Mouse (Mus musculus) kidney, embryonic 15.5 days (tissue): ENCODE results near the gene Gstp3. TPM values are rescaled to one million over a fixed set of nuclear protein-coding genes. Genes with fewer than 3 reads are reported as not detected.

Source experiments
- ATAC-seq: fragments of 200-750 bp; cut with Nextera tagmentation; replicated peaks from 2 replicates; pipeline ENCODE4 v1.8.0; 2017; ENCODE audit warnings: moderate TSS enrichment; ENCODE audit not compliant: low FRiP score
- H3K27ac ChIP-seq: fragments of 300-500 bp; sonication (generic); 2 replicates; pipeline ENCODE4 v1.5.1; 2015; ENCODE audit warnings: mild to moderate bottlenecking, inconsistent platforms
- H3K27me3 ChIP-seq: fragments of 300-500 bp; sonication (generic); 2 replicates; pipeline ENCODE4 v1.6.1; 2015; ENCODE audit warnings: inconsistent platforms
- H3K36me3 ChIP-seq: fragments of 300-500 bp; sonication (generic); 2 replicates; pipeline ENCODE4 v1.6.1; 2015; ENCODE audit warnings: inconsistent platforms
- H3K4me1 ChIP-seq: fragments of 300-500 bp; sonication (generic); 2 replicates; pipeline ENCODE4 v1.6.1; 2015; ENCODE audit warnings: inconsistent platforms
- H3K4me2 ChIP-seq: fragments of 300-500 bp; sonication (generic); 2 replicates; pipeline ENCODE4 v1.6.1; 2015; ENCODE audit warnings: moderate library complexity, mild to moderate bottlenecking, inconsistent platforms
- H3K4me3 ChIP-seq: fragments of 300-500 bp; sonication (generic); replicated peaks from 2 replicates; pipeline ENCODE4 v1.5.1; 2015; ENCODE audit warnings: mild to moderate bottlenecking, inconsistent platforms
- H3K9ac ChIP-seq: fragments of 300-500 bp; sonication (generic); 2 replicates; pipeline ENCODE4 v1.6.1; 2015; ENCODE audit warnings: mild to moderate bottlenecking, inconsistent platforms
- H3K9me3 ChIP-seq: fragments of 300-500 bp; sonication (generic); replicated peaks from 2 replicates; pipeline ENCODE4 v1.6.1; 2016; ENCODE audit warnings: inconsistent platforms
- WGBS: fragments of 180-500 bp; shearing (Covaris S2); methylation state at CpG from one replicate; pipeline ENCODE4 v1.1.7; 2015; ENCODE audit warnings: mixed read lengths; 5-methylcytosine and 5-hydroxymethylcytosine counted together
- polyA plus RNA-seq: library from polyadenylated mRNA; unstranded; fragments of >200 nt; fragmentation: Nextera tagmentation; extraction: Ambion mirVana; gene quantifications from 2 replicates; pipeline ENCODE4 v1.2.1, GENCODE M21; 2015

Gene Gstp3
- polyA plus RNA-seq, 1 experiment from 2014 or later = 1.4 TPM

- no peak for ATAC-seq
- 0 out of 2 replicates have a peak, but pooled peaks cover 3% of the 10 kb centered on the region for H3K36me3 ChIP-seq
- WGBS = 14% methylated on average over 9 of the region's 9 CpGs
- H3K4me3 ChIP-seq = peak overlapping the region; percentile 65
- H3K27ac ChIP-seq = peak overlapping the region; percentile 14
- peak overlapping the region; percentile 81 for H3K4me2 ChIP-seq
- no peaks in the 10 kb centered on the region for H3K9me3 ChIP-seq
- peaks cover 34% of the 10 kb centered on the region for H3K27me3 ChIP-seq
- H3K4me1 ChIP-seq = peaks cover 52% of the 10 kb centered on the region
- H3K9ac ChIP-seq = no peak overlapping the region
Observed at GRCm38 (mm10) chr19:4099056-4099455, 39.7 kb upstream of the Gstp3 start.

DNA sequence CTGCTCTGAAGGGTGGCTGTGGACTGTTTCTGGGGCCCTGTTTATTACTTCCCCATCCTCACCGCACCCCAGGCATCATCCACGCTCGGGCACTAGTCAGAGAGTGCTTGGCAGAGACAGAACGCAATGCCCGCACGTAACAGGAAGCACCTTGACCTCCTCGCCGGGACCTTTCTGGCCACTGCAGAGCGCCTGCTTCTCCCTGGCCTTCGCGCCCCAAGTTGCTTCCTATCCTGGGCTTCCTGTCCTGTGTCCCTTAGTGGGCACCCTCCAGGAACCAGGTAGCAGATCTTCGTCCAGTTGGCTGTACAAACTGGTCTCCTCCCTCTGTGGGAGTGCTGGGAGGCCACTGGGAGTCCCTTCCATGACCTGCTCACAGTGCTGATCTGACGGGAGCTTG is 39.1 kb upstream of the Gstp3 start:
- Histone ChIP-seq H3K4me2 (peak overlapping the region; percentile 81), H3K4me1 (peaks cover 52% of the 10 kb centered on the region), H3K9me3 (no peaks in the 10 kb centered on the region), H3K27ac (no peak overlapping the region), H3K9ac (no peak overlapping the region), H3K36me3 (0 out of 2 replicates have a peak, but pooled peaks cover 3% of the 10 kb centered on the region), H3K4me3 (peak overlapping the region; percentile 65; the same call in 1 of the 2 replicates), H3K27me3 (peaks cover 34% of the 10 kb centered on the region)
- no peak for ATAC-seq
- WGBS = 79% methylated on average over 13 of the region's 13 CpGs

DNA sequence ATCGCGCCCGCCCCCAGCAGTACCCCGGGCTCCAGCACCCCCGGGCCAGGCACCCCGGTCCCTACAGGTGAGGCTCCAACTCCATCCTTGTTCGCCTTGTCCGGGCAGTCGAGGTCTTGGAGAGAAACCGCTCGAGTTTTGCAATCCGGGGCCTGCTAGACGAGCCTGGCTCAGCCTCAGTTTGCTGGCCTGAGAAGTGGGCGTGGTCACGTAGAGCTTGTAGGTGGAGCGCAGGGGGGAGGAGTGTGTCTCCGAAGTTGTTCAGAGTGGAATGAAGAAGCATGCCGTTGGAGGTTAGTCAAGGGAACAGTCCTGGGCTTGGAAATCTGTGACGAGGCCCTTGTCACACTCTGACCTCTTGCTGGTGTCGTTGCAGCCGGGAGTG is 38.1 kb upstream of the Gstp3 start:
- ATAC-seq = peak; percentile 57
- 2% methylated on average over 21 of the region's 21 CpGs for WGBS
- peak overlapping the region; percentile 53 for H3K9ac ChIP-seq
- H3K36me3 ChIP-seq = 0 out of 2 replicates have a peak, but pooled peaks cover 3% of the 10 kb centered on the region
- peaks cover 24% of the 10 kb centered on the region for H3K27me3 ChIP-seq
- peak overlapping the region; percentile 81 for H3K4me2 ChIP-seq
- H3K27ac ChIP-seq = peak overlapping the region; percentile 91
- H3K4me1 ChIP-seq = peaks cover 52% of the 10 kb centered on the region
- no peaks in the 10 kb centered on the region for H3K9me3 ChIP-seq
- peak overlapping the region; percentile 65 for H3K4me3 ChIP-seq

- peak within 1 kb of the TSS; percentile 81 for H3K4me2 ChIP-seq
- H3K36me3 ChIP-seq = no peaks in the 10 kb centered on the region
- no peaks in the 10 kb centered on the region for H3K9me3 ChIP-seq
- peak within 1 kb of the TSS; percentile 65 for H3K4me3 ChIP-seq
- peaks cover 20% of the 10 kb centered on the region for H3K27me3 ChIP-seq
- H3K4me1 ChIP-seq = peaks cover 52% of the 10 kb centered on the region
- peak within 1 kb of the TSS; percentile 95 for H3K27ac ChIP-seq
- under 1% methylated on average over 65 of the region's 65 CpGs for WGBS
- peak within 1 kb of the TSS; percentile 57 for H3K9ac ChIP-seq
- ATAC-seq = peak; percentile 93
Observed at GRCm38 (mm10) chr19:4096642-4097440, 37.5 kb upstream of the Gstp3 start, which contains the start of gene Cdk2ap2. Cdk2ap2 (plus strand) TSS chr19:4097182.

GRCm38 (mm10) chr19:4095802-4096201 is 36.4 kb upstream of the Gstp3 start:
- no peak for ATAC-seq
- H3K36me3 ChIP-seq = no peaks in the 10 kb centered on the region
- WGBS = 68% methylated on average over 3 of the region's 3 CpGs
- H3K4me1 ChIP-seq = peaks cover 43% of the 10 kb centered on the region
- H3K4me3 ChIP-seq = no peak overlapping the region
- no peak overlapping the region for H3K9ac ChIP-seq
- peaks cover 9% of the 10 kb centered on the region for H3K27me3 ChIP-seq
- peak overlapping the region; percentile 81 for H3K4me2 ChIP-seq
- no peak overlapping the region for H3K27ac ChIP-seq
- no peaks in the 10 kb centered on the region for H3K9me3 ChIP-seq

DNA sequence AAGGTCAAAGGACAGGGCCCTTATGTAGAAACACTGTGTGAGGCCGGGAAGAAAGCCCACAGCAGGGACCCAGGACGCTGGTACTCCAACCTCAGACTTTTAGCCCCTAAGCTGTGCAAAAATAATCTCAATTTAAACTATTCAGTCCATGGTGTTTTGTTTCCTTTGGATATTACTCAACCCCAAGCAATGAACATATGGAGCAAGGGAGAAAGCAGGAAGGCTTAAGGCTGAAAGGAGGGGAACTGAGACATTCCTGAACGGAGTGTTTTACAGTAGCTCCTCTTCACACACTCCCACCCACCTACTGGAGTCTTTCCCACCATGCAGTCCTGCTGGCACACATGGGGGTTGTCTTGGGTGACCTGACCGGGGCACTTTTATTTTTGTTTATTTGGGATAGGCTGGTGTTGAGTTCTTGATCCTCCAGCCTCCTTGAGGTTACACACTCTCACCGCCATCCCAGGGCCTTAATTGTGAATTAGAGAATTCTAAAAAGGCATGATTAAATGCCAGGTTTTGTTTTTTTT is 35.5 kb upstream of the Gstp3 start:
- ATAC-seq = no peak
- no peak overlapping the region for H3K4me3 ChIP-seq
- H3K27me3 ChIP-seq = no peaks in the 10 kb centered on the region
- H3K4me2 ChIP-seq = no peak overlapping the region
- H3K9me3 ChIP-seq = no peaks in the 10 kb centered on the region
- no peaks in the 10 kb centered on the region for H3K36me3 ChIP-seq
- H3K27ac ChIP-seq = no peak overlapping the region
- 77% methylated on average over 5 of the region's 5 CpGs for WGBS
- H3K4me1 ChIP-seq = peaks cover 33% of the 10 kb centered on the region
- no peak overlapping the region for H3K9ac ChIP-seq

GRCm38 (mm10) chr19:4094348-4094747 is 35.0 kb upstream of the Gstp3 start:
- no peak overlapping the region for H3K9ac ChIP-seq
- H3K4me2 ChIP-seq = no peak overlapping the region
- no peak for ATAC-seq
- H3K27me3 ChIP-seq = no peaks in the 10 kb centered on the region
- peaks cover 28% of the 10 kb centered on the region for H3K4me1 ChIP-seq
- no peak overlapping the region for H3K4me3 ChIP-seq
- no peak overlapping the region for H3K27ac ChIP-seq
- WGBS = 80% methylated on average over 3 of the region's 3 CpGs
- H3K9me3 ChIP-seq = no peaks in the 10 kb centered on the region
- no peaks in the 10 kb centered on the region for H3K36me3 ChIP-seq

- H3K9ac ChIP-seq = no peak overlapping the region
- WGBS = 59% methylated on average over 7 of the region's 7 CpGs
- no peaks in the 10 kb centered on the region for H3K36me3 ChIP-seq
- no peak overlapping the region for H3K4me2 ChIP-seq
- no peak overlapping the region for H3K27ac ChIP-seq
- H3K27me3 ChIP-seq = no peaks in the 10 kb centered on the region
- H3K9me3 ChIP-seq = no peaks in the 10 kb centered on the region
- H3K4me3 ChIP-seq = no peak overlapping the region
- no peak for ATAC-seq
- peaks cover 22% of the 10 kb centered on the region for H3K4me1 ChIP-seq
Observed at GRCm38 (mm10) chr19:4093772-4094171, 34.4 kb upstream of the Gstp3 start.

GRCm38 (mm10) chr19:4092750-4093149 is 33.4 kb upstream of the Gstp3 start:
- no peak overlapping the region for H3K4me2 ChIP-seq
- no peak overlapping the region for H3K27ac ChIP-seq
- H3K9ac ChIP-seq = no peak overlapping the region
- no peak for ATAC-seq
- H3K36me3 ChIP-seq = no peaks in the 10 kb centered on the region
- no peak overlapping the region for H3K4me3 ChIP-seq
- WGBS = 43% methylated on average over 3 of the region's 3 CpGs
- no peaks in the 10 kb centered on the region for H3K9me3 ChIP-seq
- peaks cover 12% of the 10 kb centered on the region for H3K4me1 ChIP-seq
- H3K27me3 ChIP-seq = no peaks in the 10 kb centered on the region

DNA sequence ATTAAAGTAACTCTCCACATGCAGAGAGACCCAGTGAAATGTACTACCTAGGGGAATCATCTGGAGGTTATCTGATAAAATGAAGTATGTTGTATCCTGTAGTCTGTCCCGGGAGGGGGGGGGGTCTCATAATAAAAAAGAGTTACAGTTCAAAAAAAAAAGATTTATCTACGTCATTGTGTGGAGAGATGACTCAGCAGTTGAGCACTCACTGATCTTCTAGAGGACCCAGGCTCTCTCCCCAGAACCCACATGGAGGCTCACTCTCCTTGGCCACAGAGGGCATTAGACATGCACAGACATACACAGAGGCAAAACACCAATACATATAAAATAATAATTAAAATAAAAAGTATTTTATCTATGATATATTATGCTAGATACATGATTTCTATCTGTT is 32.0 kb upstream of the Gstp3 start:
- no peaks in the 10 kb centered on the region for H3K36me3 ChIP-seq
- no peak overlapping the region for H3K9ac ChIP-seq
- WGBS = 57% methylated on average over 2 of the region's 2 CpGs
- no peak overlapping the region for H3K27ac ChIP-seq
- H3K27me3 ChIP-seq = no peaks in the 10 kb centered on the region
- H3K4me1 ChIP-seq = peaks cover 6% of the 10 kb centered on the region
- no peak for ATAC-seq
- H3K4me2 ChIP-seq = no peak overlapping the region
- no peak overlapping the region for H3K4me3 ChIP-seq
- H3K9me3 ChIP-seq = no peaks in the 10 kb centered on the region

GRCm38 (mm10) chr19:4090446-4090845 is 31.1 kb upstream of the Gstp3 start:
- H3K27me3 ChIP-seq = no peaks in the 10 kb centered on the region
- H3K4me2 ChIP-seq = no peak overlapping the region
- no peak overlapping the region for H3K27ac ChIP-seq
- H3K4me3 ChIP-seq = no peak overlapping the region
- no peak overlapping the region for H3K9ac ChIP-seq
- no peaks in the 10 kb centered on the region for H3K9me3 ChIP-seq
- H3K4me1 ChIP-seq = no peaks in the 10 kb centered on the region
- H3K36me3 ChIP-seq = no peaks in the 10 kb centered on the region
- no peak for ATAC-seq
- 93% methylated on average over 3 of the region's 3 CpGs for WGBS

DNA sequence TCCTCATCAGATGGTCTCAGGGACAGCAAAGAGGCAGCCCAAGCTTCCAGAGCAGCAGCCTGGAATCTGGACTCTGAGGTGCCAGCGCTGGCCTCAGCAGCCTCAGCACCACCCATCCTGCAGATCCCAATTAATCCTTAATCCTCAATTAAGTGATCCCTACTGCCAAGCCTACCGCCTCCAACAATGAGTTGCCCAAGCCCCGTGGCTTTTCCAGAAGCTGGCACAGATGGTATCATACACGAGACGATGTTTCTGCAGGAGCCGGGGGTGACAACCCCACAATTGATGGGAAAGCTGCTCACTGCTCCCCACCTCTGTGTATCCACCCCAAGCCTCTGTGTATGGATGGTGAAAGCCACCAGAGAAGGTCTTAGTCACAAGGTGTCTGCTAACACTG is 29.8 kb upstream of the Gstp3 start:
- 78% methylated on average over 6 of the region's 6 CpGs for WGBS

More for the DNA sequence above, 29.8 kb upstream of the Gstp3 start:
- Histone ChIP-seq H3K36me3 (no peaks in the 10 kb centered on the region), H3K4me1 (no peaks in the 10 kb centered on the region), H3K9me3 (no peaks in the 10 kb centered on the region), H3K4me3 (no peak overlapping the region), H3K27ac (no peak overlapping the region), H3K27me3 (no peaks in the 10 kb centered on the region), H3K9ac (no peak overlapping the region), H3K4me2 (no peak overlapping the region)
- ATAC-seq = no peak
